Mouse (Mus musculus) embryonic facial prominence, embryonic 14.5 days (tissue): ENCODE data around the gene Dusp6. TPM values are rescaled to one million over a fixed set of nuclear protein-coding genes. Genes with fewer than 3 reads are reported as not detected.

Experiments used
- ATAC-seq: fragments of 200-750 bp; cut with Nextera tagmentation; 2 replicates; pipeline ENCODE4 v1.8.0; 2017; ENCODE audit warnings: low read depth, moderate number of reproducible peaks, moderate TSS enrichment
- DNase-seq: peaks from one replicate; pipeline ENCODE4 v3.0.0-alpha.2; 2015; ENCODE audit warnings: low spot score
- H3K27ac ChIP-seq: fragments of 300-500 bp; sonication (generic); replicated peaks from 2 replicates; pipeline ENCODE4 v1.5.1; 2014; ENCODE audit warnings: low read depth, mild to moderate bottlenecking, low read length, moderate library complexity
- H3K27me3 ChIP-seq: fragments of 300-500 bp; sonication (generic); replicated peaks from 2 replicates; pipeline ENCODE4 v1.6.1; 2014; ENCODE audit warnings: low read length; ENCODE audit not compliant: control insufficient read depth, insufficient read depth
- H3K36me3 ChIP-seq: fragments of 300-500 bp; sonication (generic); 2 replicates; pipeline ENCODE4 v1.6.1; 2014; ENCODE audit warnings: low read length, mixed read lengths; ENCODE audit not compliant: control insufficient read depth, insufficient read depth
- H3K4me1 ChIP-seq: fragments of 300-500 bp; sonication (generic); 2 replicates; pipeline ENCODE4 v1.6.1; 2014; ENCODE audit warnings: antibody characterized with exemption, low read length; ENCODE audit not compliant: control insufficient read depth, insufficient read depth
- H3K4me2 ChIP-seq: fragments of 300-500 bp; sonication (generic); 2 replicates; pipeline ENCODE4 v1.6.1; 2014; ENCODE audit warnings: low read depth, mild to moderate bottlenecking, low read length, moderate library complexity, mixed read lengths
- H3K4me3 ChIP-seq: fragments of 300-500 bp; sonication (generic); 2 replicates; pipeline ENCODE4 v1.5.1; 2014; ENCODE audit warnings: low read depth, mild to moderate bottlenecking, low read length
- H3K9ac ChIP-seq: fragments of 300-500 bp; sonication (generic); 2 replicates; pipeline ENCODE4 v1.6.1; 2014; ENCODE audit warnings: low read depth, mild to moderate bottlenecking, low read length, moderate library complexity, mixed read lengths
- H3K9me3 ChIP-seq: fragments of 300-500 bp; sonication (generic); 2 replicates; pipeline ENCODE4 v1.6.1; 2016; ENCODE audit warnings: low read length; ENCODE audit not compliant: control insufficient read depth
- WGBS: fragments of 180-500 bp; shearing (Covaris S2); extraction: QIAGEN DNeasy Blood & Tissue Kit; methylation state at CpG from one replicate; pipeline ENCODE4 v1.1.7; 2014; 5-methylcytosine and 5-hydroxymethylcytosine counted together
- polyA plus RNA-seq: library from polyadenylated mRNA; unstranded; fragments of >200 nt; fragmentation: Nextera tagmentation; extraction: Ambion mirVana; gene quantifications from 2 replicates; pipeline ENCODE4 v1.2.1, GENCODE M21; 2014

Gene Dusp6
- polyA plus RNA-seq, 1 experiment from 2014 or later = 65.2 TPM

DNA sequence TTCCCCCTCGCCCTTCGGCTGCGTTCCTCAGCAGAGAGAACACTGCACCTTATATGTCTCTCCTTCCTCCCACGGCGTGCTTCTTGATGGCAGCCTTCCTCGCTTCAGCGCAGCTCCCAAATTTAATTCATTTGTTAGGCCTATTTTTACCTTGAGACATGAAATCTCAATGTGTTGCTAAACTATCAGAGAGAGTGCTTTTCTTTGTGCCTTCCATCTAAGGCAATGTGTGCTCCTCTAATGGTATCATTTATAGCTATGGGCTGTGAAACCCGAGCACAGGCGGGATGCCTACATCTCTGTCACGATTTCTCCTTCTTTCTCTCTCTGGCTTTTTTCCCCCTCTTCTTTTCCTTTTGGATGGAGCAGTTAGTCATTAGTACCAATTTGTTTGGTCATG is 47.2 kb downstream of the Dusp6 start:
- H3K4me2 ChIP-seq = no peak overlapping the region
- ATAC-seq = no peak
- H3K9ac ChIP-seq = no peak overlapping the region
- H3K27ac ChIP-seq = no peak overlapping the region
- DNase-seq = no peak
- H3K4me3 ChIP-seq = no peak overlapping the region
- no peaks in the 10 kb centered on the region for H3K9me3 ChIP-seq
- no peaks in the 10 kb centered on the region for H3K36me3 ChIP-seq
- 70% methylated on average over 10 of the region's 10 CpGs for WGBS
- H3K27me3 ChIP-seq = no peaks in the 10 kb centered on the region
- H3K4me1 ChIP-seq = no peaks in the 10 kb centered on the region

DNA sequence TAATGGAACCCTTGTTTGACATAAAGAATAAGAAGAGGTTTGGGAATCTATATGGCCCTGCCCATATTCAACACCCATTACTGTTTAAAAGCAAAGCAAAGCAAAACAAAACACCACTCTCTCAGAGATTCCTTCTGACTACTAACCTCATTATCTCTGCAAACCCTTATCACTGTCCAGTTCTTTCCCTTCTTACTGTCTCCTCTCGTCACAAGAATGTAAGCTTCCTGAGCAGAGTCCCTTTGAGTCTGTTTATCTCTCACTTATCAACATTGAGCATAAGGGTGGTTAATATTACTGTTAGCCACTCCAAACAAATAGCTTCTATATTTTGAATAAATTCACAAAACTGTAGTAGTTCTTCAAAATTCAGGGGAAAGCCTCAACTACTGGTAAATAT is 48.9 kb downstream of the Dusp6 start:
- no peaks in the 10 kb centered on the region for H3K27me3 ChIP-seq
- WGBS = 75% methylated on average over 1 of the region's 1 CpGs
- ATAC-seq = no peak
- no peaks in the 10 kb centered on the region for H3K4me1 ChIP-seq
- no peak overlapping the region for H3K4me2 ChIP-seq
- H3K27ac ChIP-seq = no peak overlapping the region
- no peaks in the 10 kb centered on the region for H3K9me3 ChIP-seq
- H3K9ac ChIP-seq = no peak overlapping the region
- H3K4me3 ChIP-seq = no peak overlapping the region
- H3K36me3 ChIP-seq = no peaks in the 10 kb centered on the region
- DNase-seq = no peak

DNA sequence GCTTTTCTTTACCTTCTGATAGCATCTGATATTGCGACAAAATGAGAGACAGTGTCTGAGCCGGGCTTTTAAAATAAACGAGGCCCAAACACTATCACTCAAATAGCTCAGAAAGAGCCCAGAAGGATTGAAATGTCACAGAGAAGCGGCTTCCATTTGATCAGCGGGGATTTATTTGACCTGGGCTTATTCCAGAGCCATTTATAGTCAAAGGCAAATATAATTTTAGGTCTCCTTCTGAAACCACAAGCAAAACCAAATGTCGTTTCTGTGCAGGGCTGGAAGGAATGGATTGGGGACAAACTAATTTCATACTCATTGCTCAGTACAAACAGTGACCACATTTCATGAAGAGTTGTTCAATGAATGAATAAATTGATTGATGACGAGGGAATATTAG is 51.3 kb downstream of the Dusp6 start:
- no peaks in the 10 kb centered on the region for H3K4me1 ChIP-seq
- no peak for ATAC-seq

DNA sequence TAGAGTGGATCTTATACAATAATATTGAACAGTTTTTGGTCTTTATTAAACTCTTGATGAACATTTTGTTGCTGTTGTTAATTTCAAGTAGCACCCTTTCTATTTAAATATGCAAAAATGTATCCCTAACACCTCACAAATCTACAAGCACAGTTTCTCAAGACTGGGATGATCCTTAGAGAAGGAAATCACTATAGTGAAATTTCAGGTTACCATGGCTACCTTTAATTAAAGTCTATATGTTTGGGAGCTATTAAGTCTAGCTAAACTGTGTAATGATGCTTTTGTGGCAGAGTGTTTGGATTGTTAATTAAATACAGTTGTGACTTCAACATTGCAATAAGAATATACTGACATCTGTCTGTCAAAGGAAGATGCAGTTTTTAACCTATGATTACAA is 54.0 kb downstream of the Dusp6 start:
- no peak overlapping the region for H3K9ac ChIP-seq
- no peak overlapping the region for H3K27ac ChIP-seq
- H3K27me3 ChIP-seq = no peaks in the 10 kb centered on the region
- no peaks in the 10 kb centered on the region for H3K9me3 ChIP-seq
- no peak for ATAC-seq
- no peak for DNase-seq
- H3K4me2 ChIP-seq = no peak overlapping the region
- H3K36me3 ChIP-seq = no peaks in the 10 kb centered on the region
- H3K4me3 ChIP-seq = no peak overlapping the region
- H3K4me1 ChIP-seq = no peaks in the 10 kb centered on the region

More for the DNA sequence above, 51.3 kb downstream of the Dusp6 start:
- Histone ChIP-seq H3K27me3 (no peaks in the 10 kb centered on the region), H3K36me3 (no peaks in the 10 kb centered on the region), H3K27ac (no peak overlapping the region), H3K4me2 (no peak overlapping the region), H3K4me3 (no peak overlapping the region), H3K9ac (no peak overlapping the region), H3K9me3 (no peaks in the 10 kb centered on the region)
- WGBS = 56% methylated on average over 7 of the region's 7 CpGs
- no peak for DNase-seq

Other genes with a start within 250 kb of the Dusp6 start
- 18.9 and 22.5 TPM in 2 replicates for gene Poc1b, start 156.2 kb upstream of the Dusp6 start, polyA plus RNA-seq
- gene Galnt4, start 155.1 kb upstream of the Dusp6 start, polyA plus RNA-seq = 14.7 and 16.2 TPM in 2 replicates
- not detected in 2 replicates for gene Phxr2, start 136.9 kb upstream of the Dusp6 start, polyA plus RNA-seq